Mouse (Mus musculus): Measurements from ENCODE around the gene Haus7. TPM values are rescaled to one million over a fixed set of nuclear protein-coding genes. Genes with fewer than 3 reads are reported as not detected.

The Haus7 gene
- total and polyA plus RNA-seq, 3 experiments = 4.3 to 6.0 (median 5.5) TPM

GRCm38 (mm10) chrX:73480334-73480733, 21.5 kb upstream of the Haus7 start:
- no peaks in the 10 kb centered on the region for H3K36me3 ChIP-seq (ENCODE audit: control insufficient read depth, insufficient read depth, low read length)
- DNase-seq = no peak
- 23% methylated on average over 2 of the region's 2 CpGs for WGBS
- TF ChIP-seq EP300 (IDR thresholded peaks at IDR 0.05; ENCODE audit: insufficient read depth, low read depth, low read length) (no peak), CTCF (IDR thresholded peaks at IDR 0.05) (no peak), POLR2A (IDR thresholded peaks at IDR 0.05; ENCODE audit: insufficient read depth, low read depth, low read length) (no peak)
- no peaks in the 10 kb centered on the region for H3K79me2 ChIP-seq (replicated peaks; ENCODE audit: control insufficient read depth, insufficient read depth, low read length)
- H3K9ac ChIP-seq (ENCODE audit: low read depth, low read length) = no peak overlapping the region
- H3K4me1 ChIP-seq (ENCODE audit: control insufficient read depth, insufficient read depth, low read length) = peaks cover 16% of the 10 kb centered on the region
- intact Hi-C loops (cut with DNase I) = no loop called here
- peak overlapping the region; percentile 33 for H3K27ac ChIP-seq
- no peak overlapping the region for H3K4me3 ChIP-seq
- H3K27me3 ChIP-seq (ENCODE audit: control insufficient read depth, insufficient read depth, low read length) = no peaks in the 10 kb centered on the region

GRCm38 (mm10) chrX:73479656-73480055, 20.8 kb upstream of the Haus7 start:
- DNase-seq = no peak
- Histone ChIP-seq H3K27me3 (ENCODE audit: control insufficient read depth, insufficient read depth, low read length) (no peaks in the 10 kb centered on the region), H3K27ac (peak overlapping the region; percentile 33), H3K36me3 (ENCODE audit: control insufficient read depth, insufficient read depth, low read length) (no peaks in the 10 kb centered on the region), H3K79me2 (replicated peaks; ENCODE audit: control insufficient read depth, insufficient read depth, low read length) (no peaks in the 10 kb centered on the region), H3K4me1 (ENCODE audit: control insufficient read depth, insufficient read depth, low read length) (peaks cover 21% of the 10 kb centered on the region), H3K9ac (ENCODE audit: low read depth, low read length) (no peak overlapping the region), H3K4me3 (no peak overlapping the region)
- intact Hi-C loops (cut with DNase I) = no loop called here
- TF ChIP-seq POLR2A (IDR thresholded peaks at IDR 0.05; ENCODE audit: insufficient read depth, low read depth, low read length) (no peak), CTCF (IDR thresholded peaks at IDR 0.05) (no peak), EP300 (IDR thresholded peaks at IDR 0.05; ENCODE audit: insufficient read depth, low read depth, low read length) (no peak)

GRCm38 (mm10) chrX:73477500-73477899, 18.7 kb upstream of the Haus7 start:
- Histone ChIP-seq H3K36me3 (ENCODE audit: control insufficient read depth, insufficient read depth, low read length) (no peaks in the 10 kb centered on the region), H3K9ac (ENCODE audit: low read depth, low read length) (no peak overlapping the region), H3K4me1 (ENCODE audit: control insufficient read depth, insufficient read depth, low read length) (peaks cover 21% of the 10 kb centered on the region), H3K27ac (peak overlapping the region; percentile 49; the same call in 1 of the 2 replicates), H3K4me3 (no peak overlapping the region), H3K27me3 (ENCODE audit: control insufficient read depth, insufficient read depth, low read length) (no peaks in the 10 kb centered on the region), H3K79me2 (replicated peaks; ENCODE audit: control insufficient read depth, insufficient read depth, low read length) (no peaks in the 10 kb centered on the region)
- 67% methylated on average over 2 of the region's 2 CpGs for WGBS
- intact Hi-C loops (cut with DNase I) = no loop called here
- no peak for DNase-seq
- TF ChIP-seq EP300 (IDR thresholded peaks at IDR 0.05; ENCODE audit: insufficient read depth, low read depth, low read length) = no peak
- no peak for TF ChIP-seq CTCF (IDR thresholded peaks at IDR 0.05)
- TF ChIP-seq POLR2A (IDR thresholded peaks at IDR 0.05; ENCODE audit: insufficient read depth, low read depth, low read length) = no peak

- 27% methylated on average over 2 of the region's 2 CpGs for WGBS
- peak; percentile 55 to 77 for DNase-seq
- intact Hi-C loops (cut with DNase I) = no loop called here
- Histone ChIP-seq H3K27me3 (ENCODE audit: control insufficient read depth, insufficient read depth, low read length) (no peaks in the 10 kb centered on the region), H3K4me1 (ENCODE audit: control insufficient read depth, insufficient read depth, low read length) (peaks cover 21% of the 10 kb centered on the region), H3K27ac (peak overlapping the region; percentile 58), H3K9ac (ENCODE audit: low read depth, low read length) (no peak overlapping the region), H3K36me3 (ENCODE audit: control insufficient read depth, insufficient read depth, low read length) (no peaks in the 10 kb centered on the region), H3K4me3 (no peak overlapping the region), H3K79me2 (replicated peaks; ENCODE audit: control insufficient read depth, insufficient read depth, low read length) (no peaks in the 10 kb centered on the region)
- TF ChIP-seq POLR2A (IDR thresholded peaks at IDR 0.05; ENCODE audit: insufficient read depth, low read depth, low read length) (no peak), EP300 (IDR thresholded peaks at IDR 0.05; ENCODE audit: insufficient read depth, low read depth, low read length) (peak; percentile 47; the same call in 1 of the 2 replicates)
Measured at GRCm38 (mm10) chrX:73476621-73477020, 17.8 kb upstream of the Haus7 start.

DNA sequence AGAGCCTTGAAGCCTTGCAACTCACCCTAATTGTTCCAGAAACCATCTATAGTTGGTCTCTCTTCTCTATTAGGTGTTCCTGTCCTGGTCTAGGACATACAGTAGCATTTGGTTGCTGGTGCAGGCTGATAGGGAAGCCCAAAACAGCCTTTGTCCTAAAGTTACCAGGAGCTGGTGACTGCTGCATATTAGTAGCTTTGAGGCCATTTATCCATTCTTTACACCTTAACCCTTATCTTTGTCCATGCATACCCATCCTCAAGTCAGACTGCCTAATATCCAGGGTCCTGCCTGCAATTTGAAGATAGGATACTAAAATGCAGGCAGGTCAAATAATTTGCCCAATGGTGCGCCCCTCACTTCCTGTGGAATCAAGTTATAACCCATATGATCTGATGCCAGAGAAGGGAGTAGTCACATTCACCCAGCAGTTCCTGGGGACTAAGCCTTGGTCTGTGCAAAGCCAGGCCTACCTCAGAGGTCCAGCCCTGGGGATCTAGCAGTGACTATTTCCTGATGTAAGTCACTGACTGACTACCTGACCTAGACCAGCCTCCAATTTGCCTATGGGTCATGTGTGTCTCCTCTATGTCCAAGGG, 16.9 kb upstream of the Haus7 start:
- H3K4me1 ChIP-seq (ENCODE audit: control insufficient read depth, insufficient read depth, low read length) = peaks cover 20% of the 10 kb centered on the region
- intact Hi-C loops (cut with DNase I) = no loop called here
- no peak for DNase-seq
- WGBS = 63% methylated on average over 1 of the region's 1 CpGs
- H3K9ac ChIP-seq (ENCODE audit: low read depth, low read length) = no peak overlapping the region
- no peaks in the 10 kb centered on the region for H3K36me3 ChIP-seq (ENCODE audit: control insufficient read depth, insufficient read depth, low read length)
- no peak for TF ChIP-seq POLR2A (IDR thresholded peaks at IDR 0.05; ENCODE audit: insufficient read depth, low read depth, low read length)
- TF ChIP-seq EP300 (IDR thresholded peaks at IDR 0.05; ENCODE audit: insufficient read depth, low read depth, low read length) = no peak
- TF ChIP-seq CTCF (IDR thresholded peaks at IDR 0.05) = no peak
- H3K27me3 ChIP-seq (ENCODE audit: control insufficient read depth, insufficient read depth, low read length) = no peaks in the 10 kb centered on the region
- H3K79me2 ChIP-seq (replicated peaks; ENCODE audit: control insufficient read depth, insufficient read depth, low read length) = no peaks in the 10 kb centered on the region
- H3K27ac ChIP-seq = peak overlapping the region; percentile 58
- no peak overlapping the region for H3K4me3 ChIP-seq

- 61% methylated on average over 12 of the region's 12 CpGs for WGBS
- H3K36me3 ChIP-seq (ENCODE audit: control insufficient read depth, insufficient read depth, low read length) = no peaks in the 10 kb centered on the region
- intact Hi-C loops (cut with DNase I) = no loop called here
- no peak overlapping the region for H3K9ac ChIP-seq (ENCODE audit: low read depth, low read length)
- H3K27me3 ChIP-seq (ENCODE audit: control insufficient read depth, insufficient read depth, low read length) = no peaks in the 10 kb centered on the region
- H3K4me3 ChIP-seq = no peak overlapping the region
- peaks cover 12% of the 10 kb centered on the region for H3K4me1 ChIP-seq (ENCODE audit: control insufficient read depth, insufficient read depth, low read length)
- DNase-seq = no peak
- H3K27ac ChIP-seq = peak overlapping the region; percentile 26; the same call in 1 of the 2 replicates
- TF ChIP-seq POLR2A (IDR thresholded peaks at IDR 0.05; ENCODE audit: insufficient read depth, low read depth, low read length) (no peak), EP300 (IDR thresholded peaks at IDR 0.05; ENCODE audit: insufficient read depth, low read depth, low read length) (no peak), CTCF (IDR thresholded peaks at IDR 0.05) (no peak)
- H3K79me2 ChIP-seq (replicated peaks; ENCODE audit: control insufficient read depth, insufficient read depth, low read length) = no peaks in the 10 kb centered on the region
Measured at GRCm38 (mm10) chrX:73474340-73475165, 15.7 kb upstream of the Haus7 start.
